Mouse (Mus musculus): ENCODE results near the gene Cmtm3. TPM values are rescaled to one million over a fixed set of nuclear protein-coding genes. Genes with fewer than 3 reads are reported as not detected.

Gene Cmtm3
- polyA plus RNA-seq, 1 experiment from 2014 or later, result 72.8 TPM

GRCm38 (mm10) chr8:104332665-104333631 lies 6.3 kb upstream of the Cmtm3 start:
- Histone ChIP-seq H3K4me3 (no peak overlapping the region), H3K36me3 (no peaks in the 10 kb centered on the region), H3K27ac (replicated peaks) (no peak overlapping the region), H3K4me1 (no peaks in the 10 kb centered on the region), H3K27me3 (ENCODE audit: low read depth, poor library complexity, severe bottlenecking) (no peaks in the 10 kb centered on the region), H3K9me3 (replicated peaks) (no peaks in the 10 kb centered on the region)
- WGBS, result 86% methylated on average over 5 of the region's 5 CpGs
- DNase-seq (ENCODE audit: low spot score), result peak; percentile 6

GRCm38 (mm10) chr8:104333786-104334185 lies 5.4 kb upstream of the Cmtm3 start:
- Histone ChIP-seq H3K36me3 (no peaks in the 10 kb centered on the region), H3K4me1 (no peaks in the 10 kb centered on the region), H3K4me3 (no peak overlapping the region), H3K27me3 (ENCODE audit: low read depth, poor library complexity, severe bottlenecking) (no peaks in the 10 kb centered on the region), H3K9me3 (replicated peaks) (no peaks in the 10 kb centered on the region), H3K27ac (replicated peaks) (no peak overlapping the region)
- WGBS, result 74% methylated on average over 5 of the region's 5 CpGs
- DNase-seq (ENCODE audit: low spot score), result peak; percentile 7

- no peaks in the 10 kb centered on the region for H3K9me3 ChIP-seq (replicated peaks)
- DNase-seq (ENCODE audit: low spot score), result peak; percentile 4
- H3K4me3 ChIP-seq, result no peak overlapping the region
- H3K27me3 ChIP-seq (ENCODE audit: low read depth, poor library complexity, severe bottlenecking), result no peaks in the 10 kb centered on the region
- WGBS, result 71% methylated on average over 1 of the region's 1 CpGs
- H3K27ac ChIP-seq (replicated peaks), result no peak overlapping the region
- peaks cover 2% of the 10 kb centered on the region; the same call in 1 of the 2 replicates for H3K4me1 ChIP-seq
- no peaks in the 10 kb centered on the region for H3K36me3 ChIP-seq
Observed at GRCm38 (mm10) chr8:104334196-104334595, 5.0 kb upstream of the Cmtm3 start.

GRCm38 (mm10) chr8:104336806-104337205 lies 2.4 kb upstream of the Cmtm3 start:
- 83% methylated on average over 1 of the region's 1 CpGs for whole genome bisulfite sequencing
- Histone ChIP-seq H3K27me3 (ENCODE audit: low read depth, poor library complexity, severe bottlenecking) (no peaks in the 10 kb centered on the region), H3K27ac (replicated peaks) (no peak overlapping the region), H3K4me1 (peaks cover 24% of the 10 kb centered on the region), H3K36me3 (no peaks in the 10 kb centered on the region), H3K9me3 (replicated peaks) (no peaks in the 10 kb centered on the region), H3K4me3 (no peak overlapping the region)
- DNase-seq (ENCODE audit: low spot score), result peak; percentile 6

GRCm38 (mm10) chr8:104337890-104338289 lies 1.3 kb upstream of the Cmtm3 start:
- Histone ChIP-seq H3K27me3 (ENCODE audit: low read depth, poor library complexity, severe bottlenecking) (no peaks in the 10 kb centered on the region), H3K4me3 (no peak overlapping the region), H3K36me3 (no peaks in the 10 kb centered on the region), H3K9me3 (replicated peaks) (no peaks in the 10 kb centered on the region), H3K4me1 (peaks cover 26% of the 10 kb centered on the region), H3K27ac (replicated peaks) (no peak overlapping the region)
- 50% methylated on average over 3 of the region's 3 CpGs for WGBS
- peak; percentile 11 for DNase-seq (ENCODE audit: low spot score)

GRCm38 (mm10) chr8:104339983-104340232 lies 698 bp downstream of the Cmtm3 start:
- Histone ChIP-seq H3K27me3 (ENCODE audit: low read depth, poor library complexity, severe bottlenecking) (no peaks in the 10 kb centered on the region), H3K27ac (replicated peaks) (peak overlapping the region; percentile 92), H3K36me3 (peaks cover 3% of the 10 kb centered on the region; the same call in 1 of the 2 replicates), H3K4me3 (peak overlapping the region; percentile 70), H3K9me3 (replicated peaks) (no peaks in the 10 kb centered on the region), H3K4me1 (peaks cover 33% of the 10 kb centered on the region)
- no peak for DNase-seq (ENCODE audit: low spot score)
- WGBS, result 2% methylated on average over 6 of the region's 6 CpGs

- Histone ChIP-seq H3K36me3 (peaks cover 4% of the 10 kb centered on the region; the same call in 1 of the 2 replicates), H3K4me1 (peaks cover 33% of the 10 kb centered on the region), H3K27me3 (ENCODE audit: low read depth, poor library complexity, severe bottlenecking) (no peaks in the 10 kb centered on the region), H3K4me3 (peak overlapping the region; percentile 70), H3K9me3 (replicated peaks) (no peaks in the 10 kb centered on the region), H3K27ac (replicated peaks) (peak overlapping the region; percentile 92)
- DNase-seq (ENCODE audit: low spot score), result peak; percentile 87
- WGBS, result under 1% methylated on average over 46 of the region's 54 CpGs
Observed at GRCm38 (mm10) chr8:104340233-104341105, 1.3 kb downstream of the Cmtm3 start.

- Histone ChIP-seq H3K9me3 (replicated peaks) (no peaks in the 10 kb centered on the region), H3K4me1 (peaks cover 33% of the 10 kb centered on the region), H3K36me3 (peaks cover 4% of the 10 kb centered on the region; the same call in 1 of the 2 replicates), H3K27ac (replicated peaks) (peak overlapping the region; percentile 92), H3K27me3 (ENCODE audit: low read depth, poor library complexity, severe bottlenecking) (no peaks in the 10 kb centered on the region), H3K4me3 (peak overlapping the region; percentile 70)
- peak; percentile 74 for DNase-seq (ENCODE audit: low spot score)
- under 1% methylated on average over 24 of the region's 24 CpGs for WGBS
Observed at GRCm38 (mm10) chr8:104341106-104341561, 1.9 kb downstream of the Cmtm3 start.

- peaks cover 10% of the 10 kb centered on the region; the same call in 1 of the 2 replicates for H3K36me3 ChIP-seq
- H3K4me1 ChIP-seq, result peaks cover 36% of the 10 kb centered on the region
- WGBS, result 44% methylated on average over 6 of the region's 6 CpGs
- H3K27me3 ChIP-seq (ENCODE audit: low read depth, poor library complexity, severe bottlenecking), result no peaks in the 10 kb centered on the region
- H3K9me3 ChIP-seq (replicated peaks), result no peaks in the 10 kb centered on the region
- peak overlapping the region; percentile 70 for H3K4me3 ChIP-seq
- DNase-seq (ENCODE audit: low spot score), result no peak
- peak overlapping the region; percentile 92 for H3K27ac ChIP-seq (replicated peaks)
Observed at GRCm38 (mm10) chr8:104341678-104342077, 2.5 kb downstream of the Cmtm3 start.

GRCm38 (mm10) chr8:104342426-104342825 lies 3.2 kb downstream of the Cmtm3 start:
- DNase-seq (ENCODE audit: low spot score), result no peak
- Histone ChIP-seq H3K27me3 (ENCODE audit: low read depth, poor library complexity, severe bottlenecking) (no peaks in the 10 kb centered on the region), H3K27ac (replicated peaks) (no peak overlapping the region), H3K4me3 (no peak overlapping the region), H3K4me1 (peaks cover 41% of the 10 kb centered on the region), H3K9me3 (replicated peaks) (no peaks in the 10 kb centered on the region), H3K36me3 (peaks cover 17% of the 10 kb centered on the region)
- WGBS, result 88% methylated on average over 5 of the region's 5 CpGs

- 10% methylated on average over 7 of the region's 7 CpGs for WGBS
- Histone ChIP-seq H3K27me3 (ENCODE audit: low read depth, poor library complexity, severe bottlenecking) (no peaks in the 10 kb centered on the region), H3K9me3 (replicated peaks) (no peaks in the 10 kb centered on the region), H3K4me3 (no peak overlapping the region), H3K4me1 (peaks cover 43% of the 10 kb centered on the region), H3K27ac (replicated peaks) (no peak overlapping the region), H3K36me3 (peaks cover 23% of the 10 kb centered on the region)
- peak; percentile 84 for DNase-seq (ENCODE audit: low spot score)
Observed at GRCm38 (mm10) chr8:104343957-104344356, 4.7 kb downstream of the Cmtm3 start.

GRCm38 (mm10) chr8:104344622-104345021 lies 5.4 kb downstream of the Cmtm3 start:
- H3K4me1 ChIP-seq, result peaks cover 37% of the 10 kb centered on the region
- peaks cover 23% of the 10 kb centered on the region for H3K36me3 ChIP-seq
- H3K4me3 ChIP-seq, result no peak overlapping the region
- no peaks in the 10 kb centered on the region for H3K9me3 ChIP-seq (replicated peaks)
- H3K27me3 ChIP-seq (ENCODE audit: low read depth, poor library complexity, severe bottlenecking), result no peaks in the 10 kb centered on the region
- H3K27ac ChIP-seq (replicated peaks), result no peak overlapping the region
- WGBS, result 94% methylated on average over 5 of the region's 5 CpGs
- DNase-seq (ENCODE audit: low spot score), result no peak

Measured in midbrain, embryonic 10.5 days (tissue).